Mouse (Mus musculus): Measurements from ENCODE around the gene Plekhm1. TPM values are rescaled to one million over a fixed set of nuclear protein-coding genes. Genes with fewer than 3 reads are reported as not detected.

The Plekhm1 gene
- total RNA-seq, 1 experiment from 2014 or later, result 28.5 TPM

GRCm38 (mm10) chr11:103364335-103364734 lies 48.2 kb downstream of the Plekhm1 start:
- ATAC-seq (ENCODE audit: extremely low read depth, insufficient number of reproducible peaks, low FRiP score, poor library complexity, severe bottlenecking), result no peak

- ATAC-seq (ENCODE audit: extremely low read depth, insufficient number of reproducible peaks, low FRiP score, poor library complexity, severe bottlenecking), result no peak
Observed at GRCm38 (mm10) chr11:103363214-103364148, 49.0 kb downstream of the Plekhm1 start, which contains the start of gene Arhgap27. TSS of gene Arhgap27 (minus strand) at chr11:103363692.

- no peak for ATAC-seq (ENCODE audit: extremely low read depth, insufficient number of reproducible peaks, low FRiP score, poor library complexity, severe bottlenecking)
Observed at GRCm38 (mm10) chr11:103362521-103363181, 49.8 kb downstream of the Plekhm1 start.

- ATAC-seq (ENCODE audit: extremely low read depth, insufficient number of reproducible peaks, low FRiP score, poor library complexity, severe bottlenecking), result no peak
Observed at GRCm38 (mm10) chr11:103362054-103362432, 50.4 kb downstream of the Plekhm1 start.

- ATAC-seq (ENCODE audit: extremely low read depth, insufficient number of reproducible peaks, low FRiP score, poor library complexity, severe bottlenecking), result peak; percentile 25
Observed at GRCm38 (mm10) chr11:103361396-103362053, 51.0 kb downstream of the Plekhm1 start.

GRCm38 (mm10) chr11:103360661-103361081 lies 51.8 kb downstream of the Plekhm1 start:
- ATAC-seq (ENCODE audit: extremely low read depth, insufficient number of reproducible peaks, low FRiP score, poor library complexity, severe bottlenecking), result no peak

GRCm38 (mm10) chr11:103359841-103360641 lies 52.4 kb downstream of the Plekhm1 start:
- ATAC-seq (ENCODE audit: extremely low read depth, insufficient number of reproducible peaks, low FRiP score, poor library complexity, severe bottlenecking), result peak; percentile 40

GRCm38 (mm10) chr11:103359122-103359521 lies 53.4 kb downstream of the Plekhm1 start:
- ATAC-seq (ENCODE audit: extremely low read depth, insufficient number of reproducible peaks, low FRiP score, poor library complexity, severe bottlenecking), result peak; percentile 69

GRCm38 (mm10) chr11:103358316-103358715 lies 54.2 kb downstream of the Plekhm1 start:
- ATAC-seq (ENCODE audit: extremely low read depth, insufficient number of reproducible peaks, low FRiP score, poor library complexity, severe bottlenecking), result no peak

- no peak for ATAC-seq (ENCODE audit: extremely low read depth, insufficient number of reproducible peaks, low FRiP score, poor library complexity, severe bottlenecking)
Observed at GRCm38 (mm10) chr11:103357710-103358109, 54.8 kb downstream of the Plekhm1 start.

- ATAC-seq (ENCODE audit: extremely low read depth, insufficient number of reproducible peaks, low FRiP score, poor library complexity, severe bottlenecking), result no peak
Observed at GRCm38 (mm10) chr11:103356938-103357670, 55.4 kb downstream of the Plekhm1 start.

- ATAC-seq (ENCODE audit: extremely low read depth, insufficient number of reproducible peaks, low FRiP score, poor library complexity, severe bottlenecking), result no peak
Observed at GRCm38 (mm10) chr11:103356032-103356571, 56.4 kb downstream of the Plekhm1 start.

GRCm38 (mm10) chr11:103355251-103355650 lies 57.2 kb downstream of the Plekhm1 start:
- ATAC-seq (ENCODE audit: extremely low read depth, insufficient number of reproducible peaks, low FRiP score, poor library complexity, severe bottlenecking), result no peak

GRCm38 (mm10) chr11:103354033-103354432 lies 58.5 kb downstream of the Plekhm1 start:
- ATAC-seq (ENCODE audit: extremely low read depth, insufficient number of reproducible peaks, low FRiP score, poor library complexity, severe bottlenecking), result no peak

GRCm38 (mm10) chr11:103352239-103352814 lies 60.2 kb downstream of the Plekhm1 start:
- ATAC-seq (ENCODE audit: extremely low read depth, insufficient number of reproducible peaks, low FRiP score, poor library complexity, severe bottlenecking), result no peak

- ATAC-seq (ENCODE audit: extremely low read depth, insufficient number of reproducible peaks, low FRiP score, poor library complexity, severe bottlenecking), result no peak
Observed at GRCm38 (mm10) chr11:103350711-103351315, 61.7 kb downstream of the Plekhm1 start.

- no peak for ATAC-seq (ENCODE audit: extremely low read depth, insufficient number of reproducible peaks, low FRiP score, poor library complexity, severe bottlenecking)
Observed at GRCm38 (mm10) chr11:103349699-103350098, 62.8 kb downstream of the Plekhm1 start.
